Mouse (Mus musculus): ENCODE measurements around the gene Arid1b.

DNA sequence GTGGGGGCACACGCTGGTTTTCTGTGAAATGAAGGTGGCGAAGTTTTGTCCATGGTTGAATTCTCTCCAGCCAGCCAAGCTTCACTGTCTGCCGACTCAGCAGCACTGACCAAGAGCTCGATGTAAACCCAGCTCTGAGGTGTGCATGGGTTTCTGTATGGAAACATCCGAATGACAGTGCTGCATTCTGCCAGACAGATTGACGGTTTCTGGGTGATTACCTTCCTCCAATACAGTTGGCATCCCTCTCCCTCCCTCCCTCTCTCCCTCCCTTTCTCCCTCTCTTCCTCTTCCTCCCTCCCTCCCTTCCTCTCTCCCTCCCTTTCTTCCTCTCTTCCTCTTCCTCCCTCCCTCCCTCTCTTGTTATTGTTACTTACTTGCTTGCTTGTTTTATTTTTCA, 219.3 kb downstream of the Arid1b start:
- TF ChIP-seq GATA1 (IDR thresholded peaks at IDR 0.05; ENCODE audit: borderline replicate concordance, low read length) (no peak), CTCF (IDR thresholded peaks at IDR 0.05; ENCODE audit: low read depth, low read length) (no peak), TAL1 (conservative IDR thresholded peaks at IDR 0.05; ENCODE audit: low read depth, low read length) (no peak), GATA2 (IDR thresholded peaks at IDR 0.05; ENCODE audit: borderline replicate concordance, low read depth, low read length) (no peak)
